Mouse (Mus musculus) testis, adult 2 months (tissue): ENCODE results near the gene Ccnq.

Source experiments
- CTCF ChIP-seq: fragments of 200-500 bp; IDR thresholded peaks from 2 replicates; pipeline ENCODE4 v1.5.1; 2012; ENCODE audit warnings: low read depth, mild to moderate bottlenecking, inconsistent platforms, low read length, moderate library complexity; ENCODE audit not compliant: control insufficient read depth, insufficient read depth, insufficient replicate concordance
- POLR2A ChIP-seq: fragments of 200-500 bp; IDR thresholded peaks from 2 replicates; pipeline ENCODE4 v1.6.1; 2012; ENCODE audit warnings: low read depth, mild to moderate bottlenecking, inconsistent platforms, low read length, moderate library complexity; ENCODE audit not compliant: control insufficient read depth

DNA sequence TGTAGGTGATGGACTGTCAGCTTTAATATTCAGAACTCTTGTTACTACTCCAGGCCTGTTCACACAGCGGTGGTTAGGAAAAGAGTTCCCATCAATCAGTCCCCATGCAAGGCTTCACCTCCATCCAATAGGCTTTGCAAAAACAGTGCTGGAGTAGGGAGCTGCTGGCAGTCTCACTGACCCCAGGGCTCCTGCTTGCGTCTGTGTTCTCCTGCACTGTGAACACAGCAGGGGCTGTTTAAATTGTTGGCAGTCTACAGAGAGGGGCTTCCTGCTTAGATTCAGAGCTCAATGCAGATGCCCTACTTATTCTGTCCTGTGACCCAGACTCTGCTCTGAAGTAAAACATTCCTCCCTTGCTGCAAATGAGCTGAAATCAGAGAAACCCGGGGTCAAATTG is 17.2 kb upstream of the Ccnq start:
- no peak for TF ChIP-seq CTCF
- TF ChIP-seq POLR2A = no peak
